Mouse (Mus musculus) CD8-positive naive resting alpha-beta T cell, adult 2 months (primary cell): ENCODE data around the gene Med13.

Experiments used
- DNase-seq, 2 experiments: peaks; one replicate each; pipeline ENCODE4 v3.0.0; 2022; ENCODE audit warnings: low read depth in 2 of 2, low spot score in 2 of 2

Gene Med13

DNA sequence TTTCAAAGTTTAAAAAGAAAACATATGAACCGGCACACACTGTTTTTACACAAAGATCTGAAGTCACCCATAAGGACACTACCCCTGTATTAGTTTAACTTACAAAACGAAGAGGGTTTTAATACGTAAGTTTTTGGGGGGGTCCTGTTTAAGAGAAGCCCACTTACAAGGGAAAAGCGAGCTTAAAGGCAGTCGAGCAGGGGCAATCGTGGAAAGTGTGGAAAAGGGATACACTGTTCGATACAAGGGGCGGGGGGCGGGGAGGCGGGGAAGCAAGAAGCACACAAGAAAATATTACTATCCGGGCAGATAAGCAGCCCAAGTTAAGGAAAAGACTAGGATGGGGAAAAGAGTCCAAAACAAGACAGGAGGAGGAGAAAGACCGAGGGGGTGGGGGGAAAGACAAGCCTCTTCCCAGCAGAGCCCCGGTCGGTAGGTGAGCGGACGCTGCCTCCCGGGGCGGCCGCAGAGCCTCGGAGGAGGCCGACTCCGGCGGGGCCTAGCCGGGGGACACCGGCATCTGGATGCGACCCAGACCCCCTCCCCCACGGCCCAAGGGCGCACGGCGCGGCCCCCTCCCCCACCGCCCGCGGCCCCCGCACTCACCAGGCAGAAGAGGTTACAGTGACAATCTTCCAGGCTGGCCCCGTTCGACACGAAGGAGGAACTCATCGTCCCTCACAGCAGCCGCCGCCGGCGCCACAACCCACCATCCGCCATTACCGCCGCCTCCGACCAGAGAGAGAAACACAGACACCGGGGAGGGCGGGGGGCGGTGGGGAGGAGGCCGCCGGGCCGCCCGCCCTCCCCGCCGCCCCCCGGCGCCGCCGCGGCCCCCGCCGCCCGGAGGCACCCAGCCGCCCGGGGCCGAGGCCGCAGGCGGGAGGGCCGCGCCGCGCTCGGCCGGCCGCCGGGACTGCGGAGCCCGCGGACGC, at the start of gene Med13:
Gene Med13, minus strand, starts transcription at position 749 of the 935 bp plus-strand sequence.
- peak in 1 of 2 experiments; percentile 19 for DNase-seq

DNA sequence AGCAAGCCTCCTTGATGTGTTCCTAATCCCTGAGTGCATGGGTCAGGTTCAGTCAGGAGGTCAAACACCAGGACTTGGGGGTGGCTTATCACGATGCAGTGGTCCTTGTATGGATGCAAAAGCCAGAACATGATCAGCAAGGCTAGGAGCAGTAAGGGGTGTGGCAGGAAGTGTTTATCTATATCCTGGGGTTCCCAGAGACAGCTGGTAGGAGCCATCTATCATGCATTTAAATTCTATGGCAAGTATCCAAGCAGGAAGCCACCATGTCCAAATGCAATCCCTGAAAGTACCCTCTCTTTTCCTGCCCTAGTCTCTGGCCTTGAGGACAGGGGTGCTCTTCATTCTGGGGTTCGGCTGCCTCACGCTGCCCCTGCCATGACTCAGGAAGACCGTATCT, 47.2 kb upstream of the Med13 start:
- no peak for DNase-seq

DNA sequence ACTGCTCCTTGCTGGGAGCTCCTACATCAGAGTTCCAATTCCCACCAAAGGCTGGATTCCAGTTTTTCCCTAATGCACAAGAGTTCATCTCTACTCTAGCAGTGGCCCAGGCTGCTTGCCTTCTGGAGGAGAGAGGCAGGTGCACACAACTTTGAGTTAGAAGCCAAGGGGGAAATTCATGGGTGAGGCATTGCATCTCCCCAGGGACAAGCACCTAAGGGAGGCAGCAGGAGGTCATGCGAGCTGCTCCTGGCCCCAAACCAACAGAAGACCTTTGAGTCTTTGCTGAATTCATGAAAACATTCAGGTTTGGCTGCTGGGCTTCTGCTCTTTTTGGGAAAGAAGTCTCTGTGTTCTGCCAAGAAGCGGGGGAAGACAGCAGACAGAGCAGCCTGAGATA, 46.4 kb upstream of the Med13 start:
- no peak for DNase-seq

DNA sequence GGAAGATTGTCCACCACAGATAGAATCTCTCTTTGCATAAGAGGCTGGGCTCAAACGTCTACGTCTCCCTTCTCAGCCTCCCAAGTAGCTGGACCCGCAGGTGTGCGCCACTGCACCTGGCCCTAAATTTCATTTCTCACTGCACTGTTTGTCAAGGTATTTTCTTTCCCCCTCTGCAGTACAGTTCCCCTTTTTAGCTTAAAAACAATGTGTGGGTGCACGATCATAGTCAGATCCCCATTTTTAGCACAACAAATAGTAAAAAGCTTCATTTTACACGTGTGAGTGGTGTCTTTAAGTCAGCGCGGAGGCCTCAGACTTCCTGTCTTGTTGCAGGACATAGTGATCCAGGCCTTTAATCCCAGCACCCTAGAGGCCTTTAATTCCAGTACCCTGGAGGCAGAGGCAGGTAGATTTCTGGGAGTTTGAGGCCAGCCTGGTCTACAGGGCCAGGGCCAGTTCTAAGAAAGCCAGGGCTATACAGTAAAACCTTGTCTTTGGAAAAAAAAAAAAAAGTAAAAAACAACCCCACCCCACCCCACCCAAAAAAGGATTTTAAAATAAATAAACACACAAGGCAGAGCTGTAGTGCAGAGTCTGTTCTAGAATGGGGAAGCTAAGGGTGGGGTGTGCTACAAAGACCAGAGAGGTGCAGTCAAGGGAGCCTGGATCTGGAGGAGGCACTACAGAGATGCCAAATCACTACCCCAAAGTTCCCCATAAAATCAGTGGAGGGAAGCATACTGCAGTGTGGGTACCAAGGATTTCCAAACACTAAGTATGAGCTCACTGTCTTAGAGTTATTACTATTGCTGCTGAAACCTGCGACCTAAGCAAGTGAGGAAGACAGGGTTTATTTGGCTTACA, 42.1 kb upstream of the Med13 start:
- DNase-seq: no peak

DNA sequence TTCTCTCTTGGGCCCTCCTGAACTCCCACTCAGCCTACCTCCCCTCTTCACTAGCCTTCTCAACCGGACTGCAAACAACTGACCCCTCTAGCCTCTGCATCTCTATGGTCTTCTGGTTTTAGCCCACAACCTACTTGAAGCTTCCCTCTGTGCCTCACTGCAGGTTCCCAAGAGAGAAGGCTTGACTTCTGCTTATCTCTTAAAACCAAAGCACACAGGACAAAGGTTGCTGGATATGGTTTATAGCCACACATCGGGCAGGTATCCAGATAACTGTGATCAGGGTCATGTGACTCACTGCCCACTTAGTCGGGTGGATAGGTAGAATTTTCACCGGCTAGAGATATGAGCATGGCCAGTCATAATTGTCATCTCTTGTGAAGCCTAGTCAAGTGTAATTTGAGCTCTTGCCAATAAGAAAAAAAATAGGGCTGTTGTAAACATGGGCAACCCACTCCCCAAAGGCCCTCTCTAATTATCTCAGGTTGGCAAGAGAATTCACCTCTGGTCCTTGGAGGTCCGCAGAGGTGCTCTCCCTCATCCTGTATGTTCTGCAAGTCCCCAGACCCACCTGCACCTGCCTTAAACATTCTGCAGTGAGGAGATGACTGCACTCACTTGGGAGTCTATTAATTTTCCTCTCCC, 39.7 kb upstream of the Med13 start:
- DNase-seq: no peak

DNA sequence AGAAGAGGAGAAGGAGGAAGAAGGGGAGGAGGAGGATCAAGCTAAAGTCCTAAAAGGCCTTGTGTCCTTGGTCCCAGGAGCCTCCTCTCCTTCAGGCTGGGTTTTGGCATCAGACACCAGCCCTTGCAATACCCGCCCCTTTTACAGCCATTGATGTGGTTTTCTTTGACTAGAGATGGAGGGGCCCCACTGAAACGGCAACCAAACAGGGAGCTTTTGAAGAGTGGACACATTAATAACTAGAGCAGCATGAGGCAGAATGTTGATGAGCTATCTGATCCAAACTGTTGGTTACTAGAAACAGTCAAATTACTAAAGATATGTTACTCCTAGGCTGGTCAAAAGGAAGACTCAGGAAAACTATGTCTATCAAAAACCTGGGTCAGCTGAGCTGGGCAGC, 39.1 kb upstream of the Med13 start:
- DNase-seq: no peak

DNA sequence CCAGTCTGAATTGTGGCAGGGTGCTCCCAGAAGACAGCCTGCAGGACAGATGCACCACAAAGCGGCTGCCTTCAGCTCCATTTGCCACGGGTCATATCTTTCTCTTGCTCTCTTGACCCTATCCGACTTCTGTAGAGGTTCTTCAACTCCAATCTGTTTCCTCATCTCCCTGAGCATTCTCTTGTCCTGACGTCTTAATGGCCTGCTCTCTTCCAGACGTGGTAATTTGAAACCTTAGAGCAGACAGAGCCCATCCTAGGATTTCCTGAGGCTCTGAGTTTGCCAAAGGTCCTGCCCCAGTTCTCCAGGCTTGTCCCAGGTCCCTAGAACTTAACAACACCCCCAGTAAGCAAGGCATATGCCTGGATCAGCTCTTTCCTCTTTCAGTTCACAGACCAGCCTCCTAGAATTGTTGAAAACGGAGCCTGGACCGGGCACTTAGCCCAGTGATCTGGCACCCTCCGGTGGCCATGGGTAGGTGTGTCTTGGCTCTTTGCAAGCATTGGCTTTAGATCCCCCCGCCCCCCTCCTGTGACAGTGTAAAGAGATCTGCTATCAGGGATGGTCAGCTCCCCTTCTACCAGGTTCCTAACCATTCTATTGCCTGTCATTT, 38.2 kb upstream of the Med13 start:
- no peak for DNase-seq

DNA sequence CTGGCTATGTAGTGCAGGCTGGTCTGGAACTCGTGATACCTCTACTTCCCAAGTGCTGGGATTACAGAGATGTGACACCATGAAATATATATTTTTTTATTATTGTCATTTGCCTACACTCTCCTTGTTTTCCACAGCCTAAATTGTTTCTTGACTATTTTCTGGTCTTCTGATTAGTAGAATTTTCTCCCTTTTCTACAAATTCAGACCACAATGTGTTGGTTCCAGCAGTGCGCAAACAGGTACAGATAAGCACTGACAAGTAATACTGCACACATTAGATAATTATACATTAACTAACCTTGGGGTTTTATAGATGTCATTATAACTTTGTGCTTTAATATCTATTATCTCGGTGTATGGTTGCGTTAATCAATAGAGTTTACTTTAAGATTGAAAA, 37.7 kb upstream of the Med13 start:
- DNase-seq: no peak

DNA sequence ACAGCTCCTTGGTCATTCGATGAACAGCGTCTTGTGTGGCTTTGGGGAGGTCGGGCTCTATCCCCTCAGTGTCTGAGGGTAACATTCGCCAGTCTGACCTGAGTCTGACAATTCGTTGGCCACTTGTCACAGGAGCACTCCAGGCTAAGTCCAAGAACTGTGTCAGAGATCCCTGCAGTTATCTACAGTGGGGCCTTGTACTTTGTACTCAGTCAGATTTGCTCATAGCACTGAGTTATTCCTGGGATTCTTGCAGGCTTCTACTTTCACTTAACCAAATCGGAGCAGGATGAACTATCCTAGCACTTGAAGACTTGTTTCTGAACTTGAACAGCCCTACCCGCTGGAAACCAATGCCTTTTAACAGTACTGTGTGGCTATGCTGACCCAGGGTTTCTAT, 34.3 kb upstream of the Med13 start:
- DNase-seq: no peak

DNA sequence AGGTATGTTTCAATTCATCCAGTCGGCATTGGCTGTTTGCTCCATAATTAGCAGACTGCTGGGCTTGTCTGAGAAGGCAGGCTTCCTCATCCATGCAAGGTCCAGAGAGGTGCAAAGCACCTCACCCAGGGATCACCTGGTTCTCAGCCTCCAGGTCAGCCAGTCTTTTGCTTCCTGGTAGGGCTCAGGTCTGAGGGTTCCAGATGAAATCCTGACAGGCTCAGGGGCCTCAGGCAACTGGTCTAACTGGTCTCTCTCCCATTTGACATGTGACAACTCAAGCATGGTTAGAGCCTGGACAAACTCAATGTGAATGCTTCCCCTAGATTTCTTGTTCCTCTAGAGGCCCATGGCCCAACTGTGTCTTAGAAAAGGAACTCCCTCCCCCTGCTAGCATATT, 32.9 kb upstream of the Med13 start:
- DNase-seq: no peak

DNA sequence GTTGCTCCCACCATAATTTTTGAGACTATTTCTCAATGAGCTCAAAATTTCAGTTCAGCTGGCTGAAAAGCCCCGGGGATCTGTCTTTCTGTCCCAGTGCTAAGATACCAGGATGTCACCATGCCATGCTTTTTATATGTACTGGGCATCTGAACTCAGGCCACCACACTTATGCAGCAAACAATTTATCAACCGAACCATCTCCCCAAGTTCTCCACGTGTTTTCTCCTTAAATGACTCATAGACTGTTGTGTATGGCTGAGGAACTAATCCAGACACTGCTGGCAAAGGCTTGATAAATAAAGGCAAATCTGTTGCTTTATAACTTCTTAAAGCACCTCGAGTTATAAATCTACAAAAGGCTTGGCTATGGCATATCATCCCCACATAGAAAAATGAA, 32.1 kb upstream of the Med13 start:
- no peak for DNase-seq

DNA sequence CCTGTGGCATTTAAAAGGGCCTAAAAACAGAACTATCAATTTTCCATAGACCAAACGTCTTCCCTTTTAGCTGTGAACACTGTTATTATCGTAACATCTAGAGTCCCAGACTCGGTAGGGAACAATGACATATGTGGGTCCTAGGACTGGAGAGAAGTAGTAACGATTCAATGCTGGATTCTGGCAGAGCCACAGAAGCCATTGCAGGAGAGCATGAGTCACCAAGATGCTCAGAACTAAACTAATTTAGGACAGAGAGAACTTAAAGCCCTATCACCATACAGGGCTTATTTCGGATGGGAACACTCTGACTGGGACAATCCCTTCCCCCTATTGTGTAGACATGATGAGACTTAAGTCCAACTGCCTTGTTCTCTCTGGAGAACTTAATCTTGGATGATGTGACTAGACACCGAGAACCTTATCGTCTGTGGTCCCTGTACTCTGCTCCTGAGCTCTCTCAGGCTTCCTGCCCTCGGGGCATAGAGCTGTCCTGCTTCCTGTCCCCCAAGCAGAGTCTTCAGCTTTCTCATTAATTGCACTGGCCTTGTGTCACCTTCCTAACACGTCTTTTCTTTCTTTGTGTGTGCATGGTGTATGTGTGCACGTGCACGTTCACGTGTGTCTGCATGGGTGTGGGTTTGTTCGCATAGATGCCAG, 31.5 kb upstream of the Med13 start:
- DNase-seq: no peak

DNA sequence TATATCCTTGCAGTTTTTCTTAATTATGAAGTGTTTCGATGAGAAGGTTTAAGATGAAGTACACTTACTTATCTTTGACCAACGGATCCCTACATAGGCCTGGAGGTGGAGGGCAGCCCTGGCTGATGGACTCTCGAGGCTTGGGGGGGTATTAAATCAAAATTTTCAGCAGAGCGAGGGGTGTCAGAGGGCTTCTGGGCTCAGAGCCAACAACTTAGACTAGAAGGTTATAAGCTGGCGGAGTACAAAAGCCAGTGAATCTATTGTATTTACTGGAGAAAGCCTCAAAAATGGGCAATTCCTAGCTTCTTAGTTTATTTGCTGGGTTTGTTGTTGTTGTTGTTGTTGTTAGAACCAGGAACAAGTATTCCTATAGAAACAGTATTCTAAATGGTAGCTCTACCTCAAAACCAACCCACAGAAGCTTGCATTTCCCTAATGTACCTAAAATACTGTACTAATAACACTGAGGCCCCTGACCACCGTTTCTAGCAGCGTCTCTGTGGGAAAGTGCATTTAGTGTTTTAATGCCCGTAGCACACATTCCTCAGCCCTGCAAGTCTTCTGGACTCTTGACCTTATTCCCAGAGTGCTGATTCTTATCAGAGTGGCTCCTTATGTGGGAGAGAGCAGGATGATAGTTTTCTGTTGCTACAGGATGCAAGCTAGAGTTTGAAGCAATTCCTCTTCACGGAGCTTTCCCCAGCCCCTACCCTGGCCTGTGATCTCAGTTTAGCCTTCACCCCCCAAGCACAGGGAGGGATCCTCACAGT, 29.9 kb upstream of the Med13 start:
- no peak for DNase-seq

DNA sequence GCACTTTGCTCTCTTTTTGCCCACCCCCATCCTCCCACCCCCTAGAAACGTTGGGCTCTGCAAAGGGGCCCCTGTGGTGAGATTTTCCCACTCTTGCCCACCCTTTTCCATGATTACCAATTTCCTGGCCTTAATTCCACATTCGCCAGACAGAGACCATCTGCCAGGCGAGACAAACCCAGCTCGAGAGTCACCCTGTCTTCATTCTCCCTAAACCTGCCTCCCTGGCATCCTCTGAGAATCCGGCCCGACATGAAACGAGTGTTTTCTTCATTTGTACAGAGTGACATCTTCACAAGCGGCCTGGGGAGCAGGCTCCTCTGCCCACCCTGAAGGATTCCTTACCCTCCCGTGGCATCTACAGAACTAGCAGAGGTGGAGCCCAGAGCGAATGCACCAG, 29.2 kb upstream of the Med13 start:
- no peak for DNase-seq

DNA sequence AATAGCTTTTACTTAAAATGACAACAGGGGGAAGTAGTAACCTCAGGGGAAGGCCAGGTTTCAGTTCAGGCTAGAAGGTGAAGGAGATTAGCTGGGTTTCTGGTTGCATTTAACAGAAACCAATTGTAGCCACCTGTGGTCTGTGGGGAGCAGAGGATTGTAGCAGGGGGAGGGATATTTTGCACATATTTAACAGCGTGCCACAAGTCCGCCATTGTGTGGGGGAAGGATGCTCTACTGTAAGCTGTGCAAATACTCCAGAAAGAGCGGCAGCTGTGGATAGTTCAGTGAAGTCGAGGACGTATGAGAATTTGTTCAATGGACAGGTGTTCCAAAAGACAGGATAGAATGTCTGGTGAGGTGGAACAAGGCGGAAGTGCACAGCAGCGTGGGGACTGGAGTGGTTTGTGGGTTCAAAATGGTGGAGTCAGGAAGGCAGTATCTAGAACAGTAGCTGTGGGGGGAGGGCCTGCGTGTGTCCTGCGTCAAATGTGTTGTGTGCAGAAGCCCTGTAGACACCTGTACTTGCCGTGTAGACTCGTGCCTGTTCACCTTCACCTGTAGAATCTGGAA, 28.4 kb upstream of the Med13 start:
- DNase-seq: peak in 1 of 2 experiments; percentile 35

DNA sequence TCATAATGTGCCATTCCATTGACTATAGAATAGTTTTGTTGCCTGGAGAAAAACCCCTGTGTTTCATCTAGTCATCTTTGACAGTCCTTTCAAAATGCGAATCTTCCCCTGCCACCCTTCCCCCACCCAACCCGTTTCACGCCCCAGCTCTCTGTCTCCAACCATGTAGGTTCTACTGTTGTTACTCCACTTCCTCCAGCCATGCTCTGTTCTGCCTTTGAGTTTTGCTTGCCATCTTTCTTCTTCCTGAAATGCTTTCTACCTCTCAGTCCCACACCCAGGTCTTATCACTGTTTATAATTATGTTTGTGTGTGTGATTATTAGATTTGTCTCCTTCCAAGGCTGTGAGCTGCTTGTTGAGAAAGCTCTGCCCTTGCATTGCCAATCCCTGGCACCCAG, 26.7 kb upstream of the Med13 start:
- DNase-seq: no peak

DNA sequence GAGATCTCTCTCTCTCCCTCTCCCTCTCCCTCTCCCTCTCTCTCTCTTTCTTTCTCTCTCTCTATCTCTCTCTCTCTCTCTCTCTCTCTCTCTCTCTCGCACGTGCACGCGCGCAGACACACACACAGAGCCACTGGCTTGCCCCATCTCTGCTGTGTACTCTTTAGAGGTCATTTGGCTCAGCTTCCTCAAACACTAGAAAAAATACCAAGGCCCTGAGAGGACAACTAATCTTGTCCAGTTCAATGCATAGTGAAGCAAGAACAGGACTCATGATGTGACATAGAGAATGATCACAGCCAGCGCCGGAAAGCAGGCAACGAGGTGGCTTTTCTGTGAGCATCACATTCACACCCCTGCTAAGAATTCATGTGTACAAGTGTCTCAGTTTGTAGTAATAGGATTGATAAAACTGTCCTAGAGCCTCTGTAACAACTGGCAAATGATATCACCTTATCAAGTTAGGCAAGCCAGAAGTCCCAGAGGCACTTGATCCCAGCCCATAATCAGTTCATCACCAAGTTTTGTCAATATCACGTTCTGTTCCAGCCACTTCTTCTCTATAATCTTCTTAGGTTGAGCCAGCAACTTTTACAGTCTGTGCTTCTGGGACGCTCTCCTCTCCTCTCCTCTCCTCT, 25.2 kb upstream of the Med13 start:
- DNase-seq: no peak

DNA sequence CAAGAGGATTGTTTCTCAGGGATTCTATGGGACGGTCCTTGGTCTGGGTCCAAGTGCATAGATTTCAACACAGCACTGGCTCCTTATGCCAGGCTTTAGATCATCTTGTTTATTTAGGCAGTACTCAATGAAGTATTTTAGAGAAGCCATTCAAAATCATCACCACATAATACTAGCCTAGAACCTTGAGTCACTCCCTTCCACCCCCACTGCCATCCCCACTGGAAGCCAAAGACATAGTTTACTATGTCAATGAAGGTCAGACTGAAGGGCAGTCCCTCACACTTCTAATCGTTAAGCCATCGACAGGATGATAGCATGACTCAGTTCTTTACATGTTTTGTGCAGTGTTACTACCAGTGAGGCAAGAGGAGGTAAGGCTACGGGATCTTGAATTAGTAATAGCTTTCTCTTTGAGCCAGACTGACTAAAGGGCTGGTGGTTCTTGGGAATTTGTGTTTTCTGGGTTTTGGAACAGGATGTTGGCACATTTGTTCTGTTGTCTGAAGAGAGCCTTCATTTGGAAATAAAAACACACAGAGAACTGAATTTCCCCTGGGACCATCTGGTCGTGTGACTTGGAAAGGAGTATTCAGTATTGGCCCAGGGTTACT, 24.2 kb upstream of the Med13 start:
- no peak for DNase-seq
